Mouse (Mus musculus) bone marrow, adult 2 months (tissue): ENCODE measurements around the gene Lnx1.

Experiments
- CTCF ChIP-seq: fragments of 200-500 bp; IDR thresholded peaks from 2 replicates; pipeline ENCODE4 v1.5.1; 2011; ENCODE audit warnings: low read length, control low read depth; ENCODE audit not compliant: control insufficient read depth, insufficient read depth
- POLR2A ChIP-seq: fragments of 200-500 bp; IDR thresholded peaks from 2 replicates; pipeline ENCODE4 v1.6.1; 2011; ENCODE audit warnings: low read depth, mild to moderate bottlenecking, control low read depth, low read length, borderline replicate concordance; ENCODE audit not compliant: control insufficient read depth

GRCm38 (mm10) chr5:74618573-74619059, 84.1 kb downstream of the Lnx1 start:
- no peak for TF ChIP-seq CTCF
- TF ChIP-seq POLR2A = no peak
